Mouse (Mus musculus) cerebellum, adult 2 months (tissue): ENCODE data around the gene Ywhah. TPM values are rescaled to one million over a fixed set of nuclear protein-coding genes. Genes with fewer than 3 reads are reported as not detected.

Source experiments
- DNase-seq, 2 experiments: peaks; one replicate each; pipeline ENCODE4 v3.0.0; 2021
- H3K27ac ChIP-seq: fragments of 200-500 bp; 2 replicates; pipeline ENCODE4 v1.5.1; 2012; ENCODE audit warnings: low read length, control low read depth, inconsistent platforms; ENCODE audit not compliant: insufficient read depth
- H3K27me3 ChIP-seq: fragments of 200-500 bp; 2 replicates; pipeline ENCODE4 v1.6.1; 2012; ENCODE audit warnings: inconsistent platforms, mild to moderate bottlenecking, low read length, moderate library complexity; ENCODE audit not compliant: control insufficient read depth, insufficient read depth
- H3K4me1 ChIP-seq: fragments of 200-500 bp; 2 replicates; pipeline ENCODE4 v1.6.1; 2011; ENCODE audit warnings: low read length; ENCODE audit not compliant: control insufficient read depth, insufficient read depth
- H3K4me3 ChIP-seq: fragments of 200-500 bp; replicated peaks from 2 replicates; pipeline ENCODE3; 2011; ENCODE audit warnings: mild to moderate bottlenecking, low read depth, low read length, control low read depth; ENCODE audit not compliant: insufficient read depth
- CTCF ChIP-seq: fragments of 200-500 bp; IDR thresholded peaks from 2 replicates; pipeline ENCODE4 v1.5.1; 2011; ENCODE audit warnings: low read depth, mild to moderate bottlenecking, control low read depth, low read length, moderate library complexity, borderline replicate concordance; ENCODE audit not compliant: insufficient read depth
- POLR2A ChIP-seq: fragments of 200-500 bp; IDR thresholded peaks from 2 replicates; pipeline ENCODE4 v1.6.1; 2011; ENCODE audit warnings: low read length, control low read depth, borderline replicate concordance; ENCODE audit not compliant: insufficient read depth
- WGBS: fragments of 180-500 bp; shearing (Covaris S2); methylation state at CpG from one replicate; pipeline ENCODE4 v1.1.7; 2018; 5-methylcytosine and 5-hydroxymethylcytosine counted together
- polyA plus RNA-seq: library from polyadenylated mRNA; depleted of rRNA; stranded (reverse); fragments of >200 nt; gene quantifications from 2 replicates; pipeline ENCODE4 v1.2.3, GENCODE M21; 2012

The Ywhah gene
- polyA plus RNA-seq, 1 experiment: 1,631 TPM

GRCm38 (mm10) chr5:32994471-32994870 is 24.1 kb upstream of the Ywhah start:
- no peak overlapping the region for H3K27ac ChIP-seq
- H3K4me3 ChIP-seq: no peak overlapping the region
- H3K4me1 ChIP-seq: peaks cover 22% of the 10 kb centered on the region
- H3K27me3 ChIP-seq: no peaks in the 10 kb centered on the region
- 27% methylated on average over 2 of the region's 2 CpGs for WGBS
- TF ChIP-seq POLR2A: no peak
- no peak for DNase-seq

DNA sequence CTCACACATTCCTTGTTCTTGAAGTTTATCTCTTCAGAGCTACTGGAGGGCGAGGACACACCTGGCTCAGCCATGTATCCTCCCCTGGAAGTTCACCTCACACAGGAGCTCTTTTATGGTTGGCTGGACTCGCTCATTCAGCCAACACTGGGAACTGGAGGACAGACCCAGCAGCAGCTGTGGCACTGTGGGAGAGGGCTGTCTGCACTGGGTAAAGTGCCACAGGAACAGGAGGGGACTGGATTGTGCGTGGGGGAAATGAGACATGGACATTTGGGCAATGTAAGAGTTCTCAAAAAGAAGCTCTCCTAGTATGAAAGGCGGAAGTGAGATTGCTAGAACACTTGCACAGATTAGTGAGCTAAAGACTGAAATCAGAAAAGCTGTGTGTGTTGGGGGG is 22.9 kb upstream of the Ywhah start:
- no peak overlapping the region for H3K27ac ChIP-seq
- WGBS: 38% methylated on average over 4 of the region's 4 CpGs
- no peak overlapping the region for H3K4me3 ChIP-seq
- H3K27me3 ChIP-seq: no peaks in the 10 kb centered on the region
- TF ChIP-seq POLR2A (no peak), CTCF (no peak)
- DNase-seq: no peak
- peaks cover 19% of the 10 kb centered on the region for H3K4me1 ChIP-seq

DNA sequence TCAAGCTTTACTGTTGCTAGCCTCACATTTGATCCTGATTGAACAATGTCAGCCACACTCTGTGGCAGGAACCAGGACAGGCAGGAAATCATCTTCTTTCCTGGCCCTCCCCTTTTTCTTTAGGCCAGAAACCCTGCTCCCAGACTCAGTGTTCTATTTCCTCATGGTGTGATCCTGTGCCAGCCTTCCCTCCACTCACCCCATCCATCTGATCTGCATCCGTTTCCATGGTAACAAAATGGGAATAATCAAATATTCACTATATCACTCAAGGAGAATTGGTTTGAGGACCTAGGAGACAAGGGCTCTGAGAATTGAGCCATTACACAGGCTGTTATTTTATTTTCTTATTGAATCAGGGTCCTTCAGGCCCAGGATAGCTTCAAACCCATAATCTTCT is 22.1 kb upstream of the Ywhah start:
- no peak for DNase-seq
- TF ChIP-seq CTCF (no peak), POLR2A (no peak)
- WGBS: 70% methylated on average over 1 of the region's 1 CpGs
- H3K27ac ChIP-seq: no peak overlapping the region
- H3K4me3 ChIP-seq: no peak overlapping the region
- H3K27me3 ChIP-seq: no peaks in the 10 kb centered on the region
- H3K4me1 ChIP-seq: peaks cover 11% of the 10 kb centered on the region; the same call in 1 of the 2 replicates

GRCm38 (mm10) chr5:32997686-32998085 is 20.9 kb upstream of the Ywhah start:
- H3K27me3 ChIP-seq: no peaks in the 10 kb centered on the region
- H3K4me3 ChIP-seq: no peak overlapping the region
- DNase-seq: no peak
- no peak overlapping the region for H3K27ac ChIP-seq
- 87% methylated on average over 4 of the region's 4 CpGs for WGBS
- peaks cover 7% of the 10 kb centered on the region; the same call in 1 of the 2 replicates for H3K4me1 ChIP-seq
- TF ChIP-seq CTCF (no peak), POLR2A (no peak)

DNA sequence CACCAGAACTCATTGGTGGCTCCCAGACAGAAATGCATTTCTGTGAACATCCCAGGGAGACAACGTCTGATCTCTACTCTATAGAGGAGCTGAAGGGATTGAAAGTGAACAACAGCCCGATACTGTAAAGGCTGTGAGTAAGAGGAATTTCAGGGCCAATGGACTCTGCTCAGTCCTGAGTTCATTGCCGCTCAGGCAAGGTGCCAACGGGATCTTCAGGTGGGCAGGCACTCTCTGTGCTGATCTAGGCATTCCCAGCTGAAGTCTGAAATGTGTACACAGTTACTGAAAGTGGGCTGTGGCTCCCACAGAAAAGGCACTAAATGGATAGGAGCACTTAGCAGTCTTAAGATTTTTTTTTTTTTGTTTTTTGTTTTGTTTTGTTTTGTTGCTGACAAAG is 19.8 kb upstream of the Ywhah start:
- Histone ChIP-seq H3K4me3 (no peak overlapping the region), H3K27me3 (no peaks in the 10 kb centered on the region), H3K4me1 (peaks cover 7% of the 10 kb centered on the region; the same call in 1 of the 2 replicates), H3K27ac (no peak overlapping the region)
- WGBS: 81% methylated on average over 4 of the region's 4 CpGs
- no peak for TF ChIP-seq POLR2A
- no peak for TF ChIP-seq CTCF
- DNase-seq: no peak

- H3K27ac ChIP-seq: no peak overlapping the region
- no peak for DNase-seq
- no peaks in the 10 kb centered on the region for H3K27me3 ChIP-seq
- 0 out of 2 replicates have a peak, but pooled peaks cover 3% of the 10 kb centered on the region for H3K4me1 ChIP-seq
- no peak overlapping the region for H3K4me3 ChIP-seq
- WGBS: 93% methylated on average over 5 of the region's 5 CpGs
- TF ChIP-seq POLR2A (no peak), CTCF (no peak)
Observed at GRCm38 (mm10) chr5:33001111-33001510, 17.5 kb upstream of the Ywhah start.

DNA sequence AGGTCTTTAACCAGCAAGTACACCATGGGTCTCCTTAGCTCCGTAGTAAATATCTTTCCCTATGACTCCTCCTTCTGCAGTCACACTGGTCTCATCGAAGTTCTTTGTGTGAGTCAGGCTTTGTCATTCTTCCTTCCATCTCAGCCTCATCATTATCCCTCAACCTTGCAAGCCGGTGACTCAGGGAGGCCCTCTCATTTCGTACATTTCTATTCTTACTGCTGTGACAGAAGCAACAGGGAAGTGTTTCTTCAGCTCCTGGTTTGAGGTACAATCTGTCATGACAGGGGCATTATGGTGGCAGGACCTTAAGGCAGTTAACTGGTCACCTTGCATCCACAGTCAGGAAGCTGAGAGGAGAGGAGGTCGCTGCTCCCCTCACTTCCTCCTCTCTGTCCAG is 15.8 kb upstream of the Ywhah start:
- H3K27ac ChIP-seq: no peak overlapping the region
- no peak for TF ChIP-seq POLR2A
- TF ChIP-seq CTCF: no peak
- 94% methylated on average over 5 of the region's 5 CpGs for WGBS
- 0 out of 2 replicates have a peak, but pooled peaks cover 3% of the 10 kb centered on the region for H3K4me1 ChIP-seq
- DNase-seq: no peak
- no peak overlapping the region for H3K4me3 ChIP-seq
- no peaks in the 10 kb centered on the region for H3K27me3 ChIP-seq

DNA sequence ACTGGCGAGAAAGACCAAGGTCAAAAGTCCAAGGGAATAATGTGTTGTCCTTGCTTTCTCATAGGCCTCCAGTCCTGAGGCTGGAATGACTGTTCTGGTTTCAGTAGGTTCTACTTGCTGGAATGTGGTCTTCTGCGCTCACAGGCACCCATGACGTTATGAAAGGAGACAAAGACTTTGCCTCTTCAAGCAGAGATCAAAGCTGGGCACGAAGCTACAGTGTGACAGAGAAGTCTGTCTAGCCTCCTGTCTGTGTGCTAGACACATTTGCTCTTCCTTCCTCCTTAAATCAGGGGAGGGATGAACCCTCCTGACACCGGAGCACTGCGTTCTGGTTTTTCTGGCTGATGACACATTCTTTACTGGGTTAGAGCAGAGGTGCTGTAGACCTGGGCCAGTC is 15.1 kb upstream of the Ywhah start:
- no peak for DNase-seq
- H3K27ac ChIP-seq: no peak overlapping the region
- TF ChIP-seq POLR2A (no peak), CTCF (no peak)
- H3K4me3 ChIP-seq: no peak overlapping the region
- WGBS: 75% methylated on average over 6 of the region's 6 CpGs
- 0 out of 2 replicates have a peak, but pooled peaks cover 3% of the 10 kb centered on the region for H3K4me1 ChIP-seq
- H3K27me3 ChIP-seq: no peaks in the 10 kb centered on the region
